Mouse (Mus musculus) megakaryocyte, embryonic 14.5 days (primary cell): ENCODE results near the gene Bach2.

Source experiments
- FLI1 ChIP-seq: IDR thresholded peaks from 2 replicates; pipeline ENCODE4 v1.6.1; 2012; ENCODE audit warnings: low read length, inconsistent platforms, mixed read lengths
- GATA1 ChIP-seq: IDR thresholded peaks from 3 replicates; pipeline ENCODE4 v1.6.1; 2012; ENCODE audit warnings: mixed read lengths, low read length, inconsistent platforms, borderline replicate concordance

DNA sequence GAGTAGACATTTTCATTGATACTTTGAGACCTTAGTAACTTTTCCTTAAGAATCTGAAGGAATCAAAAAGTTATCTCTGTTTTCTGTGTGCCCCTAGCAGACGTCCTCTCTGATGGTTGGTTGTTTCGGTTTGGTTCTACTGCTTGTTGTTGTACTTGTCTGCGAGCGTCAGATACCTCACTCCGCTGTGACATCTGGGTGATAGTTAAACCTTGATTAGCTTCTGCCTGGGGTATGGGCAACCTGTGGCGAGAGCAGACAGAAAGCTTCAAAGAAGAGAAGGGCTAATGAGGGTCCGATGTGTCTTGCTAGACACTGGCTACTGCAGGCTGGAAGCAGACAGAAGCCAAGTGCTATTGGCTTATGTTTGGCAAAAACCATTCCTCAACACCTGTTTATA, 186.5 kb downstream of the Bach2 start:
- TF ChIP-seq FLI1, result no peak
- no peak for TF ChIP-seq GATA1
